Mouse (Mus musculus) C2C12 (cell line): Measurements from ENCODE around the gene Sdk2. TPM values are rescaled to one million over a fixed set of nuclear protein-coding genes. Genes with fewer than 3 reads are reported as not detected.

Experiments
- H3K27me3 ChIP-seq: one replicate; pipeline ENCODE4 v1.6.1; 2011; ENCODE audit not compliant: control insufficient read depth, insufficient read depth, insufficient read length
- H3K36me3 ChIP-seq: one replicate; pipeline ENCODE4 v1.6.1; 2011; ENCODE audit not compliant: control insufficient read depth, insufficient read depth
- H3K4me3 ChIP-seq: one replicate; pipeline ENCODE4 v1.5.1; 2011; ENCODE audit warnings: mild to moderate bottlenecking, control low read depth; ENCODE audit not compliant: poor library complexity, insufficient read depth, severe bottlenecking
- H3K79me2 ChIP-seq: one replicate; pipeline ENCODE4 v1.6.1; 2011; ENCODE audit not compliant: control insufficient read depth, insufficient read depth
- H3K79me3 ChIP-seq: one replicate; pipeline ENCODE4 v1.6.1; 2011; ENCODE audit warnings: low read depth, control low read depth
- H3ac ChIP-seq: one replicate; pipeline ENCODE3; 2011; ENCODE audit warnings: low read depth; ENCODE audit not compliant: control insufficient read depth, insufficient read length
- CEBPB ChIP-seq: IDR thresholded peaks from one replicate; pipeline ENCODE4 v1.6.1; 2011; ENCODE audit warnings: low read depth, mild to moderate bottlenecking, control low read depth, moderate library complexity
- CTCF ChIP-seq: IDR thresholded peaks from one replicate; pipeline ENCODE4 v1.5.1; 2011; ENCODE audit not compliant: control insufficient read depth, insufficient read depth, insufficient read length
- FOSL1 ChIP-seq: IDR thresholded peaks from one replicate; pipeline ENCODE4 v1.8.0; 2011; ENCODE audit warnings: mild to moderate bottlenecking, low read length; ENCODE audit not compliant: poor library complexity, insufficient read depth, severe bottlenecking
- MAX ChIP-seq: IDR thresholded peaks from one replicate; pipeline ENCODE4 v1.6.1; 2011; ENCODE audit warnings: mild to moderate bottlenecking, control low read depth
- MYOD1 ChIP-seq: IDR thresholded peaks from one replicate; pipeline ENCODE4 v1.6.1; 2011; ENCODE audit warnings: low read depth; ENCODE audit not compliant: control insufficient read depth, insufficient read length
- MYOG ChIP-seq: IDR thresholded peaks from one replicate; pipeline ENCODE4 v1.6.1; 2011; ENCODE audit not compliant: control insufficient read depth, insufficient read length; ENCODE audit errors: extremely low read depth
- USF1 ChIP-seq: IDR thresholded peaks from one replicate; pipeline ENCODE4 v1.6.1; 2011; ENCODE audit warnings: low read depth, mild to moderate bottlenecking, control low read depth, moderate library complexity
- polyA plus RNA-seq: library from polyadenylated mRNA; unstranded; fragments of >200 nt; fragmentation: generic; extraction: Trizol; gene quantifications from one replicate; pipeline ENCODE4 v1.2.1, GENCODE M21; 2012; ENCODE audit warnings: missing spikeins

Sdk2 gene
- polyA plus RNA-seq, 1 experiment: 0.05 TPM

- Histone ChIP-seq H3K36me3 (no peaks in the 10 kb centered on the region), H3K79me2 (no peaks in the 10 kb centered on the region), H3K27me3 (peaks cover 4% of the 10 kb centered on the region), H3K79me3 (no peaks in the 10 kb centered on the region), H3K4me3 (no peak overlapping the region), H3ac (no peak overlapping the region)
- TF ChIP-seq CTCF (no peak), MYOG (no peak), MYOD1 (no peak), MAX (no peak), USF1 (no peak), FOSL1 (no peak), CEBPB (no peak)
Measured at GRCm38 (mm10) chr11:113788183-113788789, 278.6 kb downstream of the Sdk2 start.

DNA sequence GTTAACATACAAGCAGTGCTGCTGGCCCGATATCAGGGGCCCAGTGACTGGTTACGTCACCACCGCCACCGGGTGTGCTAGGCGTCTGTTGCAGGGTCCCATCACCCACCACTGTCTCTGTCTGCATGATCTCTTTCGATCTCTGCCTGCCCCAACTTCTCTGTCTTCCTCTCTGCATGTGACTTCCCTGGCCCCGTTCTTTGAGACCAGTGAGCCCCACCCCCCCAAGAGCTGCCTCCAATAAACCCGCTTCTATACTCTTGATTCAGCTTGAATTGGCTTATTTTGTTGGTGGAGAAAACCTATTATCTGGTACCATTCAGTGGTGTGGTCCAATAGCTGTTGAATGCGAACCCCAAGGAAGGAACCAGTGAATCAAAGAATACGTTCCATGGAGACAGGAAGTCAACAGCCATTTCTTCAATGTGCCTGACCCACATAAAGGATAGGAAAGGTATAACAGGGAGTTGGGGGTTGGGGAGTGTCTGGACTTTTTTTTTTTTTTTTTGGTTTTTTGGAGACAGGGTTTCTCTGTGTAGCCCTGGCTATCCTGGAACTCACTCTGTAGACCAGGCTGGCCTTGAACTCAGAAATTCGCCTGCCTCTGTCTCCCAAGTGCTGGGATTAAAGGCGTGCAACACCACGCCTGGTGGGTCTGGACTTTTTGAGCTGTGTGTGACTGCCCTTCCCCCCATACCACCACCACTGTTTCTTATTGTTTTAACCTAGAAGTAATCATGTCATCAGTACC, 279.2 kb downstream of the Sdk2 start:
- no peaks in the 10 kb centered on the region for H3K79me2 ChIP-seq
- TF ChIP-seq FOSL1 (no peak), CTCF (no peak), CEBPB (no peak), MYOD1 (no peak), MYOG (no peak), MAX (no peak), USF1 (no peak)

DNA sequence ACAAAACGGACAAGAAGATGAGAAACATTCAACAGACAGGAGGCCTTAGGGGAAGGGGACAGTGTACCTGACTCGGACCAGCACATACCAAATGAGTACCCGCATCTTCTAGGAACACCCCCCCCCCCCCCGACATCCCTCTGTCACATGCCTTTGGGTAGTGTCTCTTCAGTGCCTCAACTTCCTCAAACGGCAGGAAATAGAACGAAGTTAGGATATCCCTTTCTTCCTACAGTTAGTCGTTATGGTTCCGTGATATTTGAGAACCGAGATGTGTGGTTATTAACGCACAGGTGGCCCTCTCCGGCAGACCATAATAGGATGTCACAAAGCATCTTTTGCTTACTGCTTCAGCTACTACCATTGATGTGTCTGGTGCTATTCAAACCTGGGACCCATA, 279.8 kb downstream of the Sdk2 start:
- Histone ChIP-seq H3K79me2 (no peaks in the 10 kb centered on the region), H3K4me3 (no peak overlapping the region), H3ac (no peak overlapping the region), H3K79me3 (no peaks in the 10 kb centered on the region), H3K27me3 (peaks cover 4% of the 10 kb centered on the region), H3K36me3 (no peaks in the 10 kb centered on the region)
- no peak for TF ChIP-seq CEBPB
- no peak for TF ChIP-seq MAX
- no peak for TF ChIP-seq MYOG
- no peak for TF ChIP-seq USF1
- no peak for TF ChIP-seq MYOD1
- TF ChIP-seq CTCF: no peak
- no peak for TF ChIP-seq FOSL1

More for the DNA sequence above, 279.2 kb downstream of the Sdk2 start:
- Histone ChIP-seq H3K79me3 (no peaks in the 10 kb centered on the region), H3ac (no peak overlapping the region), H3K27me3 (peaks cover 4% of the 10 kb centered on the region), H3K36me3 (no peaks in the 10 kb centered on the region), H3K4me3 (no peak overlapping the region)

- Histone ChIP-seq H3ac (no peak overlapping the region), H3K79me3 (no peaks in the 10 kb centered on the region), H3K79me2 (no peaks in the 10 kb centered on the region), H3K4me3 (no peak overlapping the region), H3K27me3 (peaks cover 4% of the 10 kb centered on the region), H3K36me3 (no peaks in the 10 kb centered on the region)
- TF ChIP-seq CTCF (no peak), USF1 (no peak), CEBPB (no peak), MYOG (no peak), MAX (no peak), MYOD1 (no peak), FOSL1 (no peak)
Measured at GRCm38 (mm10) chr11:113786395-113786794, 280.5 kb downstream of the Sdk2 start.

GRCm38 (mm10) chr11:113785406-113786171, 281.3 kb downstream of the Sdk2 start:
- H3K4me3 ChIP-seq: no peak overlapping the region
- H3ac ChIP-seq: no peak overlapping the region
- H3K79me3 ChIP-seq: no peaks in the 10 kb centered on the region
- H3K79me2 ChIP-seq: no peaks in the 10 kb centered on the region
- TF ChIP-seq CTCF (no peak), CEBPB (no peak), MAX (no peak), USF1 (no peak)
- no peaks in the 10 kb centered on the region for H3K36me3 ChIP-seq
- no peaks in the 10 kb centered on the region for H3K27me3 ChIP-seq
